Mouse (Mus musculus): ENCODE data around the gene Snx30. TPM values are rescaled to one million over a fixed set of nuclear protein-coding genes. Genes with fewer than 3 reads are reported as not detected.

The Snx30 gene
- polyA plus RNA-seq (2014; fragmentation: Illumina TruSeq; extraction: RNeasy Lipid Tissue Mini Kit (QIAGEN cat#74804); ENCODE audit: insufficient read depth, low read depth, low replicate concordance) = 4.8 TPM

GRCm38 (mm10) chr4:59805181-59805967 lies at the start of gene Snx30:
TSS of gene Snx30 (plus strand) at chr4:59805840.

GRCm38 (mm10) chr4:59801489-59801888 lies 4.2 kb upstream of the Snx30 start, which contains the start of gene Inip:
TSS of gene Inip (minus strand) at chr4:59801589.

GRCm38 (mm10) chr4:59914608-59915403 lies 109.2 kb downstream of the Snx30 start, which contains the start of gene Slc46a2:
TSS of gene Slc46a2 (minus strand) at chr4:59915056.

Other genes with a start within 250 kb of the Snx30 start
- gene Hsdl2, start 224.3 kb upstream of the Snx30 start, polyA plus RNA-seq (2014; fragmentation: Illumina TruSeq; extraction: RNeasy Lipid Tissue Mini Kit (QIAGEN cat#74804); ENCODE audit: insufficient read depth, low read depth, low replicate concordance) = 18.0 TPM
- 2.1 TPM for gene E130308A19Rik, start 179.6 kb upstream of the Snx30 start, polyA plus RNA-seq (2014; fragmentation: Illumina TruSeq; extraction: RNeasy Lipid Tissue Mini Kit (QIAGEN cat#74804); ENCODE audit: insufficient read depth, low read depth, low replicate concordance)
- 10.3 TPM for gene Inip, start 4.3 kb upstream of the Snx30 start, polyA plus RNA-seq (2014; fragmentation: Illumina TruSeq; extraction: RNeasy Lipid Tissue Mini Kit (QIAGEN cat#74804); ENCODE audit: insufficient read depth, low read depth, low replicate concordance)
- gene Slc46a2, start 109.2 kb downstream of the Snx30 start, polyA plus RNA-seq (2014; fragmentation: Illumina TruSeq; extraction: RNeasy Lipid Tissue Mini Kit (QIAGEN cat#74804); ENCODE audit: insufficient read depth, low read depth, low replicate concordance) = not detected
- gene Mup4, start 154.9 kb downstream of the Snx30 start, polyA plus RNA-seq (2014; fragmentation: Illumina TruSeq; extraction: RNeasy Lipid Tissue Mini Kit (QIAGEN cat#74804); ENCODE audit: insufficient read depth, low read depth, low replicate concordance) = not detected
- not detected for gene Mup6, start 158.5 kb downstream of the Snx30 start, polyA plus RNA-seq (2014; fragmentation: Illumina TruSeq; extraction: RNeasy Lipid Tissue Mini Kit (QIAGEN cat#74804); ENCODE audit: insufficient read depth, low read depth, low replicate concordance)

Measured in lung, adult 10 weeks (tissue).